Mouse (Mus musculus) retina, embryonic 14.5 days (tissue): ENCODE measurements around the gene Rrbp1.

Source experiments
- DNase-seq: peaks from one replicate; pipeline ENCODE4 v3.0.0-alpha.2; 2015; ENCODE audit warnings: low spot score

Gene Rrbp1

DNA sequence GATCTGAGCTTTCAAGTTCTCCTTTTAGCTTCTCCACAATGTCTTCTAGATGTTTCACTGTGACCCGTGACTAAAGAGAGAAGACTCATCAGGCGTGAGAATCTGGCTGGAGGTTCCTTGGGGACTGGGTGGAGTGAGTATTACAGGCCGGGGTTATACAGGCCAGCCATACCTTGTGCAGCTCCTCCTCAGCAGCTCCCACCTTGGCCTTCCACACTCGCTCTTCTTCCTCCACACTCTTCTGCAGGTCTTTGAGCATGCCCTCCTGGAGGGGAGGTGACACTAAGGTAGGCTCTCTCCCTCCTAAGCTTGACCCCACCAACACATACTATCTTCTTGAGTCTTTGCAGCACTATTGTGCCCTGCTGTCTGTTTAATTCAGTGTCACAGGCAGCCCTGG lies 57.1 kb downstream of the Rrbp1 start:
- DNase-seq, result no peak

DNA sequence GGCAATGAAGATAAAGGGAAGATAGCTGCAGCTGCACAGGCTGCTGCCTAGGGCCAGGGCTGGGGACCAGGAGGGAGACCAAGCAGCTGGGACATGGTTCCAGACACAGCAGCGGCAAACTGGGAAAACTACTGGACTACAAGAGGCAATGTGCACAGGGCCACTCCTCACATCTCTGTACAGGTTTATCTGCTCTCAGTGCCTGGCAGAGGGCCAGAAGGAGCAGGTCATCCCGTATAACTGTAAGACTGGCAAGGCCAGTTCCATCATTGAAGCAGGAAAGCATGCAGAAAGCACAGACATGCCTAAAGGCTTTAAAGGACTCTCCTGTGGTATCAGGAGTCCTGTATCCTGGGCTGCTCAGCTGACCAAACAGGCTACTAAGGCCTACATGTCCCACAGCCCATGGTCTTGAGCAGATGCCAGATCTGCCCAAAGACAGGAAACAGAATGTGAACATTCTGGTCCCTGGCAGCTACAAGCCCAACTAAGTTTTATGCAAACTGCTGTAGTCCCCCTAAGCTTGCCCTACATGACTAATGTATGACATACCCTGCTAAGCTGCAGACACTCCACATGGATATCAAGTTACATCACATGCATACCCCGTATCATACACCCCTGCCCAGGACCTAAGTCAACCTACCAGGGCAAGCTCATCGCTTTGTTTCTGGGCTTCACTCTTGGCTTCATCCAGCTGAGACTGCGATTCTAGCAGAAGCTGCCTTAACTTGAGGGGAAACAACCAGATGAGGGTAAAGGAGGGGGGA lies 59.3 kb downstream of the Rrbp1 start:
- no peak for DNase-seq

GRCm38 (mm10) chr2:143951028-143951420 lies 60.0 kb downstream of the Rrbp1 start:
- no peak for DNase-seq

- DNase-seq, result no peak
Measured at GRCm38 (mm10) chr2:143950290-143951027, 60.6 kb downstream of the Rrbp1 start.

DNA sequence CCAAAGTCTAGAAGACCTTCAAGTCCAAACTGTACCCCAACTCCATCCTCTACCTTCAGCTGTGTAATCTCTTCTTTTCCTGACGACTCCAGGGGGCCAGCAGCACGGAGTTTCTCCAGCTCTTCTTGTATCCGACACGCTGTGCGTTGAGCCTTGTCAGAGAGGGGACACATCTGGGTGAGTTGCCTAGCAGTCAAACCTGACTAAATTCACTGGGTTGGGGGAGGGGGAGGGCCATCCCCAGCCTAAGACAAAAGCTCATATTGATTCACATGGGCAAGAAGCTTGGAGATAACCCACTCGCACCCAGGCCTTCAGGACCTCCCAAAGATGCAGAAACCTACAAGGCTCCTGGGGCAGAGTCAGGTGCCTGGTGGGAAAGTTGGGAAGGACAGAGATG lies 61.8 kb downstream of the Rrbp1 start:
- DNase-seq, result no peak

DNA sequence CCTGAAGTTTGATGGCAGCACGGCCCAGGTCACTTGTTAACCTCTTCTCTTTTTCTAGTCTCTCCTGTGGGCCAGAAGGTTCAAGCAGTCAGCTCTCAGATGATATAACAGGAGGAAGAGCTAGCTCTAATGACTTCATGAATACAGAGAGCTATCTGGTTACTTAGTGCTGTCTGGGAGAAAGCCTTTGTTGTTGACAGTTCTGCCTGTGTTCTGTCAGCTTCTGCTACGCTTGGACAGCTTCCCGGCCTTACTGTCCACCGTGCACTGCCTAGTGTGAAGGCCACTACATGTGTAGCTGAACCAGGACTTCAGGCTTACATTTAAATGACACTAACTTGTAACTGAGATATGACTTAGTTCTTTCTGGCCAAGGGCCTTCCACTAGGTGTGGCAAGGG lies 62.6 kb downstream of the Rrbp1 start:
- no peak for DNase-seq

GRCm38 (mm10) chr2:143947981-143948380 lies 63.1 kb downstream of the Rrbp1 start:
- DNase-seq, result no peak

DNA sequence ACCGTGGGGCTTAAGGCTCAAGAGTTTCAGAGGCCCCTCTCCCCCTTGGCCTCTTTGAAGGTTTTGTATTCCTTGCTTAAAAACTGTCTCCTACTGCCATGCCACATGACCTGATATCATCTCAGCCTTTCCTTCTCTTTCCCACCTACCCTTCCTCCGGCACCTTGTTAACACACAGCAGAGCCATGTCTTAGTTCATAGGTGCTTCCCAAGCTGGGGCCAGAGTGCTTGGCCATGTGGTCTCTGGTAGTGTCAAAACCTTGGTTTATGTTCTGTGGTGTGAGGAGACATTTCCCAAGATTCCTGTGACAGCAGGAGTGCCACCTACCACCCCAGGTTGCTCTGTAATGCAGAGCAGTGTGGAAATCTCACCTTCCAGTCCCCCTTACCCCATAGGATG lies 64.7 kb downstream of the Rrbp1 start:
- DNase-seq, result no peak

GRCm38 (mm10) chr2:143945466-143946075 lies 65.5 kb downstream of the Rrbp1 start:
- no peak for DNase-seq

DNA sequence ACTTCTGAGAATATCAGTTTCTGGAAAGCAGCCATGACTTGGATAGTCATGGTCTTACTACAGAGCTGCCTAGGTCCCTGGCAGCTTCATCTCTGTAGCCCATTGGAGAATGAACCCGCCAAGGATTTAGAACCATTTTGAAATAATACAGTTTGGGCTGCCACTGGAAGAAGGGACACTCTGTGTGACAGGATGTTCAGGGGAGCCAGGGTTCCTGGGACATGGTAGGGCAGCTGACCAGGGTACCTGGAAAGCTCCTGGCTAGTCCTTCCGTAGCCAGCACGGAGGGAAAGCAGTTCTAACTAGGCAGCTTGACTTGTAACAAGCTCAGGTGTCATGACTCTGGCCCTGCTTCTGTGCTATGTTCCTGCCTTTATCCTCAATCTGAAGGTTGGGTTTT lies 66.3 kb downstream of the Rrbp1 start:
- no peak for DNase-seq

GRCm38 (mm10) chr2:143940406-143940805 lies 70.7 kb downstream of the Rrbp1 start:
- DNase-seq, result no peak

- no peak for DNase-seq
Measured at GRCm38 (mm10) chr2:143937861-143938260, 73.2 kb downstream of the Rrbp1 start.

DNA sequence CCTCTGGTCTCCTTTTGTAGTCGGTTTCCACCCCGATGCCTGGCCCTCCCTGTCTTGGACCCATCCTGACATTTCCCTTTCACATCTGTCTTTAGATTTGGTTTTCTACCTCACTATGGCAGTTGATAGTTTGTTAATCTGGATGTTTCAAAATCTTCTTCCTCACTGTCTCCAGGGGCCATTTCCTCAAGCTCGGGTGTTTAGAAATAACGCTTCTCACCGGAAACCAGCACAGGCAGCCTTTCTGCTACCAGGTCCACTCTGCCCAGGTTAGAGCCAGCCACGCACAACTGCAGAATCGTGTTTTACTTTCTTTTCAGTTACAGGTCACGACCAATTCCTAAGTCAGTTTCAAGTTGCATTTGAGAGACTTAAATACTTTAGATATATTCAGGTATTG lies 76.6 kb downstream of the Rrbp1 start:
- DNase-seq, result no peak

GRCm38 (mm10) chr2:143933516-143933915 lies 77.5 kb downstream of the Rrbp1 start:
- no peak for DNase-seq

DNA sequence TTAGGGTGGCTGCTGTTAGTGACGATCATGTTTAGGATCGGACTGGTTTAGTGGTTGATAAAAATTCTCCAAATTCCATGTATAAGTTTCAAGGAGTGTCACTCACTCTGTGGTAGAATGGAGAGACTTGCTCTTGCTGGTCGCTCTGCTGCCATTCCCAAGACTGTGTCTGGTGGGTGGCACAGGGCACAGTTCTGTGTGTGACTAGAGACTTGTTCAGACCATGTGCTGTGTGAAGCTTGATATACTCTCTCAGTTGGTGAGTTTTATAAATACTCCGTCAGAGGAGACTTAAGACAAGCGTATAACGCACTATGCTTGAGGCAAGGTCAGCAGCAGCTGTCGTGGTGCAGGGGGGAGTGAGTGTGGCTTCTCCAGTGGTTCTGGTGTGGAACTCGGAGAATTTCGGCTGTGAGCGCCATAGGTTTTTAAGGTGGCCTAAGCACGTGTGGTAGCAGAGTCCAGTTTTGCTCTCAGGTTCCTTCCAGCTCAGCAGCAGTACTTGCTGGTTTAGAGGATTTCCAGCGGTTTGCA lies 78.7 kb downstream of the Rrbp1 start:
- no peak for DNase-seq

- DNase-seq, result peak; percentile 16
Measured at GRCm38 (mm10) chr2:143929607-143930311, 81.3 kb downstream of the Rrbp1 start.

DNA sequence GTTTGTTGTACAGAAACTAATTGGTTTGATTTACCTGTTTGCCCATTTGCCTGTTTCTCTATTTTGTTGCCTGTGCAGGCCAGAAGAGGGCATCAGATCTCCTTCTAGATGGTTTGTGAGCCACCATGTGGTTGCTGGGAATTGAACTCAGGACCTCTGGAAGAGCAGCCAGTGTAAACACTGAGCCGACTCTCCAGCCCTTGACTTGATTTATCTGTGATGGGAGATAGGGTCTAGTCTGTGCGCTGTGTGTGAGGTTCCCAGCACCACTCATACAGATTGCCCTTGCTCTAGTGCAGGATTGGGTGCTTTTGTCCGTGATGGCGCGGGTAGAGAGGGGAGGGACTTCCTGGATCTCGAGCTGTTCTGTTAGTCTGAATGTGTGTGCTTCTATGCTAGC lies 85.2 kb downstream of the Rrbp1 start:
- DNase-seq, result no peak

- DNase-seq, result no peak
Measured at GRCm38 (mm10) chr2:143924085-143924484, 87.0 kb downstream of the Rrbp1 start.

DNA sequence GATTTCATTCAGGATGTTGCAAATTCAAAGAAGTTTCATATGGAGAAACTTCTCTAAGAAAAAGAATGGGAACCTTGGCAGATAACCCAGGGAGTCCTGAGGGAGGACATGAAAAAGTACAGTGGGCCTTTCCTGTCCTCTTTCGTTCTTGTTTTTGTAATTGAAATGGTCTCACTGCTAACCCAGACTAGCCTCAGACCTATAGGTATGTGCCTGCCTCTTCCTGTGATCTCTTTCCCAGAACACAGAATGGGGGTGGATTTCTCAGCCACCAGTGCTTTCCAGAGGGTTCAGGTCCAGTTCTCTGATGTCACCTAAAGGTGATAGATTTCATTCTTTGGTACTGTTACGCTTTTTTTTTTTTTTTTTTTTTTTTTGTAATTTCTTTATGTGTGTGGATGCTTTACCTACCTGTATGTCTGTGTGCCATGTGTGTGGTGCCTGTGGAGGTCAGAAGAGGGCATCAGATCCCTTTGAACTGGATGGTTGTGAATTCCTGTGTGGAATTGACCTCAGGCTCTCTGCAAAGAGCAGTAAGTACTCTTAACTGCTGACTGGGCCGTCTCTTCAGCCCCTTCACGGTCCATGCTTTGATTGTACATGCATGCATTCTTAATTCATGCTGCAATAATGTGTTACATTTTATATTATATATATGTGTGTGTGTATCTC lies 92.1 kb downstream of the Rrbp1 start:
- DNase-seq, result no peak

DNA sequence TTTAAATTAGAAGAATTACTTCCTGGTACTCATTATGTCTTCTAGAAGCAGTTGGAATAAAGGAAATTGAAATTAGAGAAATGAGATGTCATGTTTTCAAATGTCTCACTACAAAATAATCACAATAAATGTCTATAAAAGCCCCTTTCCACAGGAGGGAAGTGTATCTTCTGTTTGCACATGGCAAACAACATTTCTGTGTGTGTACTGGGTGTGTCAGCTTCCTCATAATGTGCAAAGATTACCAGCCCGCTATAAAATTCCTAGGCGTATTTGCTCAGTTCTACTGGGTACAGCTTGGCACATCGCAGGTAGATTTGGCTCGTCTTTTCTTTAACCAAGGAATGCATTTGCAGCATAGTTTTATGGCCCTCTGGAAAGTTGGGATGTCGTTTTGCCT lies 93.4 kb downstream of the Rrbp1 start:
- DNase-seq, result no peak

DNA sequence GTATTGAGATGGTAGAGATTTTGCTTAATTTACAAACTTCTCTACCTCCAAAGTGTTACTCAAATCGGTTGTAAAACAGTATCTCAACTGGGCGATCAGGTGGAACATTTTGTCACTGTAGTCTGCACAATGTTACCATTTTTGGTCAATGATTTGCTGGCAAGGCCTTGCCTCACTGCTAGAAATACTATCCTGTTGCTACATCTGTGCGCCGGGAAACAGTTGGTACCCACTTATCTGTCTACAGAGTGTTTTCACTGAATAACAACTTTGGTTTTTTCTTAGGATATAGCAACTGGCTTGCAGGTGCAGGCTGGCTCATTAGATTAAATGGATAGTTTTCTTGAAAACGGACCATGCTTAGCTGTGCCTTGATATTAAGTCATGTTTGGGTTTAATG lies 94.8 kb downstream of the Rrbp1 start:
- DNase-seq, result no peak
